Mouse (Mus musculus) ES-Bruce4 (cell line): ENCODE measurements around the gene Olfr878.

ENCODE experiments used
- CTCF ChIP-seq: IDR thresholded peaks from one replicate; pipeline ENCODE4 v1.8.1; 2011; ENCODE audit warnings: low read depth, low read length
- EP300 ChIP-seq: IDR thresholded peaks from 2 replicates; pipeline ENCODE4 v1.6.1; 2011; ENCODE audit warnings: low read depth, low read length; ENCODE audit not compliant: insufficient read depth
- POLR2A ChIP-seq: IDR thresholded peaks from one replicate; pipeline ENCODE4 v1.8.1; 2011; ENCODE audit warnings: low read length; ENCODE audit not compliant: insufficient read depth

GRCm38 (mm10) chr9:37870246-37870645 lies 47.4 kb upstream of the Olfr878 start:
- TF ChIP-seq CTCF (no peak), POLR2A (no peak), EP300 (no peak)
